ENCODE assay signal across 24 mouse cellular contexts in genomic region chr9:97648409-97648808, GRCm38 (mm10).
A peak's percentile ranks its signal among the peaks of the same experiment; 100 is the strongest.
DNase-seq lines count a peak whose midpoint lies in the region; ATAC-seq and TF ChIP-seq lines count a peak whose summit lies in the region.
"Had no signal": no experiment of that assay in that cellular context is flagged by ENCODE, and none has a peak within 500 bp of the region (broad histone marks: within the 10 kb centered on the region; RNA-seq: fewer than 3 reads in every experiment).

No protein-coding gene starts in this region.

- peak; percentile 35 for DNase-seq in heart, adult 11 months
- DNase-seq in heart, adult 2 months, result no peak
- peak; percentile 35 for DNase-seq in left cerebral cortex, postnatal 4 days
- no peak for DNase-seq in left cerebral cortex, adult 2 months (ENCODE audit: extremely low spot score in 1 of 2, low spot score in 2 of 2)
- DNase-seq in layer of hippocampus, postnatal 36 days, result peak; percentile 39 to 42
- no peak for DNase-seq in spleen, postnatal 14 days (ENCODE audit: low spot score in 2 of 2)
- DNase-seq: adrenal gland, postnatal 36 days; cerebellum, adult 11 months; cerebellum, adult 9-11 months; gastrocnemius, postnatal 36 days; heart, postnatal 36 days; kidney, adult 11 months; kidney, postnatal 4 days; lung, embryonic 14.5 days; lung, postnatal 36 days; right cerebral cortex, adult 18-20 months; right cerebral cortex, postnatal 4 days had no signal

- WGBS in heart, adult 2 months, result 76% methylated on average over 3 of the region's 3 CpGs
- 59% methylated on average over 3 of the region's 3 CpGs for WGBS in forebrain, embryonic 15.5 days

- H3K4me2 ChIP-seq in forebrain, embryonic 15.5 days (replicated peaks), result no peak overlapping the region
- H3K4me2 ChIP-seq: heart, embryonic 15.5 days; kidney, embryonic 15.5 days; limb, embryonic 15.5 days; lung, embryonic 14.5 days had no signal

- TF ChIP-seq POLR2A in heart, adult 2 months (IDR thresholded peaks at IDR 0.05; ENCODE audit: insufficient read depth, low read depth, low read length), result no peak

- no peaks in the 10 kb centered on the region for H3K79me2 ChIP-seq in heart, adult 2 months (replicated peaks; ENCODE audit: control insufficient read depth, insufficient read depth, low read length)

- H3K4me3 ChIP-seq in heart, adult 2 months, result no peak overlapping the region
- H3K4me3 ChIP-seq in left cerebral cortex, adult 2 months, result no peak overlapping the region
- H3K4me3 ChIP-seq in forebrain, embryonic 15.5 days, result no peak overlapping the region
- H3K4me3 ChIP-seq: heart, embryonic 15.5 days; kidney, embryonic 15.5 days; limb, embryonic 15.5 days; megakaryocyte, embryonic 14.5 days had no signal

- no peaks in the 10 kb centered on the region for H3K9me3 ChIP-seq in forebrain, embryonic 15.5 days
- H3K9me3 ChIP-seq: heart, embryonic 15.5 days; kidney, embryonic 15.5 days; limb, embryonic 15.5 days had no signal

- no peaks in the 10 kb centered on the region for H3K36me3 ChIP-seq in heart, adult 2 months (ENCODE audit: control insufficient read depth, insufficient read depth, low read length)
- no peaks in the 10 kb centered on the region for H3K36me3 ChIP-seq in forebrain, embryonic 15.5 days
- H3K36me3 ChIP-seq: heart, embryonic 15.5 days; kidney, embryonic 15.5 days; limb, embryonic 15.5 days had no signal

- no peaks in the 10 kb centered on the region for H3K27me3 ChIP-seq in heart, adult 2 months (ENCODE audit: control insufficient read depth, insufficient read depth, low read length)
- no peaks in the 10 kb centered on the region for H3K27me3 ChIP-seq in forebrain, embryonic 15.5 days
- H3K27me3 ChIP-seq: heart, embryonic 15.5 days; kidney, embryonic 15.5 days; limb, embryonic 15.5 days; megakaryocyte, embryonic 14.5 days had no signal

- no peaks in the 10 kb centered on the region for H3K4me1 ChIP-seq in heart, adult 2 months (ENCODE audit: control insufficient read depth, insufficient read depth, low read length)
- H3K4me1 ChIP-seq in forebrain, embryonic 15.5 days, result no peaks in the 10 kb centered on the region
- H3K4me1 ChIP-seq: heart, embryonic 15.5 days; kidney, embryonic 15.5 days; limb, embryonic 15.5 days; megakaryocyte, embryonic 14.5 days had no signal

- TF ChIP-seq CTCF in heart, adult 2 months (IDR thresholded peaks at IDR 0.05), result no peak
- TF ChIP-seq CTCF in left cerebral cortex, adult 2 months (IDR thresholded peaks at IDR 0.05), result no peak

- H3K27ac ChIP-seq in heart, adult 2 months, result no peak overlapping the region
- H3K27ac ChIP-seq in left cerebral cortex, adult 2 months, result no peak overlapping the region
- no peak overlapping the region for H3K27ac ChIP-seq in forebrain, embryonic 15.5 days (replicated peaks)
- H3K27ac ChIP-seq: heart, embryonic 15.5 days; kidney, embryonic 15.5 days; limb, embryonic 15.5 days; liver, embryonic 14.5 days had no signal

- intact Hi-C loops in heart, adult 2 months (cut with DNase I), result no loop called here
- intact Hi-C loops in left cerebral cortex, postnatal 4 days (cut with DNase I), result no loop called here
- intact Hi-C loops in left cerebral cortex, adult 2 months (cut with DNase I), result no loop called here

- peak; percentile 57; the same call in 1 of the 2 replicates for ATAC-seq in forebrain, embryonic 15.5 days (replicated peaks)
- ATAC-seq: midbrain, embryonic 16.5 days had no signal

- no peak overlapping the region for H3K9ac ChIP-seq in heart, adult 2 months (ENCODE audit: low read depth, low read length)
- no peak overlapping the region for H3K9ac ChIP-seq in forebrain, embryonic 15.5 days (replicated peaks)
- H3K9ac ChIP-seq: heart, embryonic 15.5 days; kidney, embryonic 15.5 days; limb, embryonic 15.5 days; liver, embryonic 14.5 days; lung, embryonic 14.5 days had no signal

- TF ChIP-seq EP300 in heart, adult 2 months (IDR thresholded peaks at IDR 0.05; ENCODE audit: insufficient read depth, low read depth, low read length), result no peak

Comparison
In these comparisons a context has a peak if more than half of its experiments do, and no peak if none do; other contexts are left out.
1. DNase-seq: peak in heart, adult 11 months (single experiment), left cerebral cortex, postnatal 4 days (single experiment) and layer of hippocampus, postnatal 36 days (2 of 2); none in heart, adult 2 months (0 of 2), left cerebral cortex, adult 2 months (0 of 2) and spleen, postnatal 14 days (0 of 2).